Mouse (Mus musculus): ENCODE results near the gene Eef1akmt1. TPM values are rescaled to one million over a fixed set of nuclear protein-coding genes. Genes with fewer than 3 reads are reported as not detected.

Eef1akmt1 gene
- polyA plus RNA-seq (2012), result 0.95 and 1.6 TPM in 2 replicates

GRCm38 (mm10) chr14:57571155-57572133 lies at the start of gene Eef1akmt1:
Gene Eef1akmt1, minus strand, starts transcription at chr14:57571612.

GRCm38 (mm10) chr14:57524671-57525387 lies 46.6 kb downstream of the Eef1akmt1 start, which contains the start of gene Il17d:
Gene Il17d, plus strand, starts transcription at chr14:57524777.

Other genes starting within 250 kb of the Eef1akmt1 start
- gene Cryl1, start 173.1 kb downstream of the Eef1akmt1 start, polyA plus RNA-seq (2012), result 6.2 and 6.8 TPM in 2 replicates
- gene Ift88, start 147.6 kb downstream of the Eef1akmt1 start, polyA plus RNA-seq (2012), result 5.5 and 7.2 TPM in 2 replicates
- 0.52 and 0.74 TPM in 2 replicates for gene Il17d, start 46.8 kb downstream of the Eef1akmt1 start, polyA plus RNA-seq (2012)
- gene Xpo4, start 93.8 kb upstream of the Eef1akmt1 start, polyA plus RNA-seq (2012), result 8.5 and 9.7 TPM in 2 replicates
- not detected in 2 replicates for gene Gm49361, start 174.5 kb upstream of the Eef1akmt1 start, polyA plus RNA-seq (2012)
- 16.7 and 18.8 TPM in 2 replicates for gene Lats2, start 186.8 kb upstream of the Eef1akmt1 start, polyA plus RNA-seq (2012)
- 432 and 458 TPM in 2 replicates for gene Sap18, start 226.6 kb upstream of the Eef1akmt1 start, polyA plus RNA-seq (2012)